Mouse (Mus musculus) fibroblast of lung, adult 2 months (primary cell): ENCODE data around the gene Cbx1.
"Not testable (repeated sequence)": the region's sequence is repeated elsewhere in the genome, so short reads cannot be mapped to it uniquely, and the experiment has no call there.

Source experiments
- DNase-seq: peaks from one replicate; pipeline ENCODE4 v3.0.0-alpha.2; 2011; ENCODE audit warnings: low read depth

The Cbx1 gene

GRCm38 (mm10) chr11:96839428-96839827 is 50.5 kb downstream of the Cbx1 start:
- DNase-seq = no peak

DNA sequence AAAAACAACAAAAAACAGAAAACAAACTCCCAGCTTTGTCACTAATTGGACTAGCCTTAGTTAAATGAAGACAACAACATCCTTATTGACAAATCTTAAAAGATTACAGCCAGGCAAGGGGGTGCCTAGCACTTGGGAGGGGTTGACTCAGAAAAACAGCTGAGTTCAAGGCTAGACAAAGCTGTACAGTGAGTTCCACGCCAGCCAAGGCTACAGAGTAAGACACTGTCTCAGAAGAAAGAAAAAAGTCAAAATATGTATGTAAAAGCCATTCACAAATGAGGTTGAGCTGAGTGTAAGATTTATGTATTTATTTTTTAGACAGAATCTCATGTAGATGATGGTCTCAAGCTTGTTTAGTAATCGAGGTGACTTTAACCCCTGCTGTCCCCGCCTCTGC is 51.0 kb downstream of the Cbx1 start:
- no peak for DNase-seq

GRCm38 (mm10) chr11:96840290-96840689 is 51.4 kb downstream of the Cbx1 start:
- no peak for DNase-seq

DNA sequence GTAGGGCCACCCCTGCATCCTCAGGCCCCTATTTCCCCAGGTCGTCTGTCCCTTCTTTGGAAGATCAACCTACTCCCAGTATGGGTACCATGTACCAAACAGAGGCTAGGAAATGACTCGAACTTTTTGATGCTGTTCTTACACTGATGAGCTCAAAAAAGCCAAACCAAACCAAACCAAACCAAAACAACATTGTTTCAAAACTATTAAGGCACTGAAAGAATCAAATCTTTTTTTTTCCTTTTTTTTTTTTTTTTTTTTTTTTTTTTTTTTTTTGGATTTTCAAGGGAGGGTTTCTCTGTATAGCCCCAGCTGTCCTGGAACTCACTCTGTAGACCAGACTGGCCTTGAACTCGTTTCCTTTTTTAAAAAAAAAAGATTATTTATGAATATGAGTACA is 54.7 kb downstream of the Cbx1 start:
- DNase-seq = no peak

GRCm38 (mm10) chr11:96847240-96847639 is 58.3 kb downstream of the Cbx1 start:
- DNase-seq = no peak

DNA sequence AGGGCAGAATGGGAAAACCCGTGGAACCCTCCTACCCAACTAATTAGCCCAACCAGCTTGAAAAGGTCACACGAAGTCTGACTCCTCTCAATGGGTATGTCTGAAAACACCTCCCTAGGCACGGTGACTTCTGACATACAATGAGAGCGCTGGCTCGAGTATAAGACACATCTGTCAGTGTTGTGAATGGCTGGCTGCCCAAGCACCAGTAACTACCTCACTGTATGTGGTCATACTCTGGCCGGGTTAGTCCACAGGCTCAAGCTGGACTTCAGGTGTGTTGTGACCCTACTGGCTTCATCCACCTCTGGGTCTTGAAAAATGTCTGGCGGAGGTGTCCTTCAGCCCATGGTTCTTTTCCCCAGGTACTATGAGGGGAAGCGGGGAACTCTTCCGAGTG is 59.8 kb downstream of the Cbx1 start:
- DNase-seq = no peak

GRCm38 (mm10) chr11:96849145-96849544 is 60.2 kb downstream of the Cbx1 start:
- DNase-seq = not testable (repeated sequence)

- no peak for DNase-seq
These were observed 60.9 kb downstream of the Cbx1 start, which contains the start of gene Copz2 for GRCm38 (mm10) chr11:96849681-96850467. Gene Copz2, plus strand, starts transcription at chr11:96849870.

DNA sequence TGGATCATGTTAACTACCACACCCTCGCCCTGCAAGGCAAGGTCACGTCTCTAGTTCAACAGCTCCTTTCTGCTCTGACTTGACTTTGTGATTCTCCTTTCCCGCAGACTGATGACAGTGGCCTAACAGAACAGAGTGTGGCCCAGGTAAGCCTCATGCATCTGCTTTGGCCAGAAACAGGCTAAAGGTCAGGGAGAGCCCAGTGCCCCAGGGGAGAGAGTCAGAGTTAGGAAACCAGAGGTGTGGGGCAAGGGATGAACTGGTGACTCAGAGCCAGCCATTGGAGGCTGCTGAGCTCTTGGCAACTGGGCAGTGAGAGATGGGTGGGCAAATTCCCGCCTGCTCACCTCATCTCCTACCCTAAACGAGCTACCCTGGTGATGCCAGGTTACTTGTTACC is 68.5 kb downstream of the Cbx1 start:
- DNase-seq = no peak
